Mouse (Mus musculus): ENCODE measurements around the gene Gm9964. TPM values are rescaled to one million over a fixed set of nuclear protein-coding genes. Genes with fewer than 3 reads are reported as not detected.

Gm9964 gene
- polyA plus RNA-seq (2015; fragmentation: Nextera tagmentation; extraction: Ambion mirVana) = 0.32 TPM in 1 of 2 replicates, not detected in the other

DNA sequence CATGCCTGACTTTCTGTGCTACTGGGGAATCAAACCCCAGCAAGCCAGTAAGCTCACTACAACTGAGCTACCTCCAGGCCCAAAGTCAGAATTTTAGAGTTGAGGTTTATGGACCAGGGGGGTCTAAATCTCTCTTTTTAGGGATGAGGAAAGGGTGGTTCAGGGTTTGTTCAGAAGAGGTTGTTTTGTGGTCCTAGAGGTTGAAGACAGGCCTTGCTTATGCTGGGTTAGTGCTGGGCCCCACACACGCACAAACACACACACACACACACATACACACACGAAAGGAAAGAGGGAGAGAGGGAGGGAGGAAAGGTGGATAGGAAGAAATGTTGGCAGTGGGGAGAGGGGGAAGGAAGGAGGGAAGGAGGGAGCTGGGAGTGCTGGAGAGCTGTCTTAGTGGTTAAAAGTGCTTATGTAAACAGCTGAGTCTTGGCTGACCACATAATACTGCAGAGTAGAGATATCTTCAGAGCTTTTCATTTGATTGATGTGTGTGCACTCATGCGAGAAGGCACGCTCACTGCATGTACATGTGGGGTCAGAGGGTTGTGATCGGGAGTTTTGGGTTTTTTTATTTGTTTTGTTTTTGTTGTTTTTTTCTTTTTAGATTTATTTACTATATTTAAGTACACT is at the start of gene Gm9964:
Gene Gm9964 (minus strand): TSS at position 51 of the 636 bp plus-strand sequence.
- Histone ChIP-seq H3K36me3 (no peaks in the 10 kb centered on the region), H3K27me3 (no peaks in the 10 kb centered on the region), H3K9me3 (no peaks in the 10 kb centered on the region), H3K27ac (no peak within 1 kb of the TSS), H3K9ac (no peak within 1 kb of the TSS), H3K4me1 (replicated peaks) (no peaks in the 10 kb centered on the region), H3K4me3 (no peak within 1 kb of the TSS), H3K4me2 (no peak within 1 kb of the TSS)
- no peak for ATAC-seq (ENCODE audit: low FRiP score)
- WGBS = 81% methylated on average over 5 of the region's 5 CpGs

DNA sequence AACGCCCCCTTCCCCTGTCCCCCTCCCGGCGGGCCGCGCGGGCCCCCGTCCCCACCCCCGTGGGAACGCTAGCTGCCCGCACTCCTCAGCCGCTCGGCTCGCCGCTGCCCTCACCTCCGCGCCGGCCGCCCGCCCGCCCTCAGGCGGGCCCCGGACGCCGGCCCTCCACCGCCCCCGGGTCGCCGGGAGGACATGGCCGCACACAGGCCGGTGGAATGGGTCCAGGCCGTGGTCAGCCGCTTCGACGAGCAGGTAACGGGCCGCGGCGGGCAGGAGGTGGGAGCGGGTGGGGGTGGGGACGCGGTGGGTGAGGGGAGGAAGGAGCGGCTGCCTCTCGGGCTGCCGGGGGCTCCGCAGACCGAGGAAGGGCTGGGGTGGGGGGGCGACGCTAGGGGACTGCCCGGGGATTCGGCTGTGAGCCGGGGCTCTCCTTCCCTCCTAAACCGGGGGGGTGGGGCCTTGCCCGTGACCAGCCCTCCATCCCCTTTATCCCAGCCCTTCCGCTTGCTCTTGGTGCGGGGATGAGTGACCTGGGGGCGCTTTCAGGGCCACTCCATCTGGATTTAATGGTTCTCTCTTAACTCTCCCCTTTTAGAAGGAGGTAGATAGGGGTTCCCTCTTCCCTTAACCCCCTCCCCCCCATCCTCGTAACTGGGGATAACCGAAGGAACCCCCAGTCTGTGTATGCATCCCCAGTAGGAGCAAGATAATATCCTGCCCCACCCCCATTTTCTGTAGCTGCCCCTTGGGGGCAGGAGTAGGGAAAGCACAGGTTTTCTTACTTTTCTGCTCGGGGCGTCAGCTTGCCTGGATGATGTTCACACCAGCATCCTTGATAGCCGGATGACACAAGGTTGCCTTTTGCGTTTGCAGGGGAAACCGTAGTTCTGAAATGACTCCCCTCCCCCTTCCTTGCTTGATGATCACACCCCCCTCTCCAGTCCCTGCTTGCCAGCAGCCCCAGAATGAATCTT is 43.4 kb upstream of the Gm9964 start:
- Histone ChIP-seq H3K9ac (peak overlapping the region; percentile 94), H3K27ac (peak overlapping the region; percentile 96), H3K4me3 (peak overlapping the region; percentile 92), H3K36me3 (peaks cover 7% of the 10 kb centered on the region; the same call in 1 of the 2 replicates), H3K9me3 (no peaks in the 10 kb centered on the region), H3K27me3 (0 out of 2 replicates have a peak, but pooled peaks cover 3% of the 10 kb centered on the region), H3K4me2 (peak overlapping the region; percentile 83), H3K4me1 (replicated peaks) (peaks cover 34% of the 10 kb centered on the region)
- peak; percentile 83 for ATAC-seq (ENCODE audit: low FRiP score)
- WGBS = under 1% methylated on average over 33 of the region's 63 CpGs

DNA sequence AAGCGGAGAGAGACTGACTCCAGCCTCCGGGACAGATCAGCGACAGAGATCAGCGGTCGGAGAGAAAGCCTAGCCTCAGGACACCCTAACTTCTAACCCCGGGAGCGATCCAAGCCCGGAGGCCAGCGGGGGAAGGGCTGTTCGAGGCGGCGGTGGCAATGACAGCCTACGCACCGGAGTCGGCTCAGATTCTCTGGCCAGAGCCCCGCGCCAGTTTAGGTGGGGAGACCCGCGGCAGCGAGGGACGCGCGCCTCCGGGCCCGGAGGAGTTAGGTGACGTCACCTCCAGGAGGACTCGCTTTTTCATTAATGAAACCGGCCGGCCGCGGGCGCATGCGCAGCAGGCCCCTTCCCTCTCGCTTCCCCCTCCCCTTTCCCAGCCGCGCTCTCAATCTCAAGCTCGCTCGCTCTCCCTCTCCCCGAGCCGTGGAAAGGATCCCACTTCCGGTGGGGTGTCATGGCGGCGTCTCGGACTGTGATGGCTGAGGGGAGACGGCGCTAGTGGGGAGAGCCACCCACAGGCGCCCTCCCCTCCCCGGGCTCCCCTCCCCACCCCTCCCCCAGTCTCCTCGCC is 42.6 kb upstream of the Gm9964 start, which contains the start of gene Nf1:
Gene Nf1 (plus strand): TSS at position 460 of the 574 bp plus-strand sequence.
- H3K9me3 ChIP-seq = no peaks in the 10 kb centered on the region
- H3K4me1 ChIP-seq (replicated peaks) = peaks cover 29% of the 10 kb centered on the region
- ATAC-seq (ENCODE audit: low FRiP score) = peak; percentile 96
- peak within 1 kb of the TSS; percentile 83 for H3K4me2 ChIP-seq
- peak within 1 kb of the TSS; percentile 94 for H3K9ac ChIP-seq
- H3K36me3 ChIP-seq = peaks cover 7% of the 10 kb centered on the region; the same call in 1 of the 2 replicates
- peak within 1 kb of the TSS; percentile 92 for H3K4me3 ChIP-seq
- H3K27ac ChIP-seq = peak within 1 kb of the TSS; percentile 96
- H3K27me3 ChIP-seq = 0 out of 2 replicates have a peak, but pooled peaks cover 3% of the 10 kb centered on the region
- under 1% methylated on average over 46 of the region's 49 CpGs for WGBS

DNA sequence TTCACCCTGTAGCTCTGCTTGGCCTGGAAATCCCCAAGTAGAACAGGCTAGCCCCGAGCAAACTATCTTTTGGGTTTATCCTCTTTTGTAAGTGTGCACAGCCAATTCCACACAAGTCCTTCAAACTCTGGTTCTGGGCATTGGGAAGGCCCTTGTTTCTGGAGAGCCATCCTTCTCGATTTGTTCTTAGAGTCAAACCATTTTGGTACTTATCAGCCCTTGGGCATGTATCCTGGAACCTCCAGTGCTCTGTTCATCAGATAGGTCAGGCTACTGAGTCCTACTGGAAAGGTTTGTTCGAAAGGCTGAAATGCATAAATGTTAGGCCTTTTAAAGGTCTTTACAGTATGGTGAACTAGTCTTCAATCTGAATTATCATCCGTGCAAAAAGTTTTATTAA is 41.9 kb upstream of the Gm9964 start:
- Histone ChIP-seq H3K4me3 (peak overlapping the region; percentile 92), H3K36me3 (peaks cover 7% of the 10 kb centered on the region; the same call in 1 of the 2 replicates), H3K27ac (0 out of 2 replicates have a peak overlapping the region, but pooled peaks have one; percentile 96), H3K4me1 (replicated peaks) (peaks cover 29% of the 10 kb centered on the region), H3K27me3 (0 out of 2 replicates have a peak, but pooled peaks cover 3% of the 10 kb centered on the region), H3K9me3 (no peaks in the 10 kb centered on the region), H3K4me2 (peak overlapping the region; percentile 66), H3K9ac (peak overlapping the region; percentile 94)
- ATAC-seq (ENCODE audit: low FRiP score) = no peak
- WGBS = 60% methylated on average over 4 of the region's 4 CpGs

DNA sequence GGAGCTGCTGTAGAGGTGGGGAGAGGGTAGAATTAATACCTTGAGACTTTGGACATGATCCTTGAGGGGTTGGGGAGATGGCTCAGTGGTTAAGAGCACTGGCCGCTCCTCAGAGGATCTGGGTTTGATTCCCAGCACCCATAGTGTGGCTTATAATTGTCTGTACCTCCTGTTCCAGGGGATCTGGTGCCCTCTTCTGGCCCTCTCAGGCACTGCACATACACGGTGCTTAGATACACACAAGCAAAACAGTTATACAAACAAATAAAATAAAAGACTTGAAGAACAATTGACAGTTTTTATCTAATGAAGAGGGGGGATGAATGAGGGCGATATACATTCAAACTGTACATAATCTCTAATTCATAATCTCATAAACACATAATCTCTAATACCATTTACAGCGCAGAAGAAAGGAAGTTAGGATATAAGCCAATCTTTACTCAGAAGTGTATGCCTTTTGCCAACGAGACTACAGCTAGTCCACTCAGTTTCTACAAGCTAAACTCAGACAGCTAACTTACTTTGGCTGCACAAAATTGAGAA is 40.1 kb upstream of the Gm9964 start:
- 0 out of 2 replicates have a peak, but pooled peaks cover 3% of the 10 kb centered on the region for H3K27me3 ChIP-seq
- no peaks in the 10 kb centered on the region for H3K36me3 ChIP-seq
- no peaks in the 10 kb centered on the region for H3K9me3 ChIP-seq
- no peak overlapping the region for H3K9ac ChIP-seq
- 88% methylated on average over 5 of the region's 5 CpGs for WGBS
- no peak overlapping the region for H3K4me2 ChIP-seq
- peaks cover 22% of the 10 kb centered on the region for H3K4me1 ChIP-seq (replicated peaks)
- H3K4me3 ChIP-seq = no peak overlapping the region
- no peak for ATAC-seq (ENCODE audit: low FRiP score)
- H3K27ac ChIP-seq = no peak overlapping the region

DNA sequence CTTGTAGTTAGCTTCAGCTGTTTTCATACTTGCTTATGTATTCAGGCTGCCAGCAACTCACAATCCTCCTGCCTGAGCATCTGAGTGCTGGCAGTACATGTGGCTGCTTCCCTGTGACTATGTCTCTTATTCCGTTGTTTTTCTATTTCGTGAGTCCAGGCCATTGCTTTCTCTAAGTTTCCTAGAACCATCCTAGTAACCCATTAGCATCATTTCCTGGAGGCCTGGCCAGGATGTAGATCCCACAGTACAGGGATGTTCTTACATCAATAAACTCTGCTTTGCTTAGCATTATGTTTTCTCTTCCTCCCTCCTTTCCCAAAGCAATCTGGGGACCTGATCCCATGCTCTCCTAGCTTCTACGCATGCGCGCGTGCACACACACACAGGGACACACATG is 38.4 kb upstream of the Gm9964 start:
- H3K9ac ChIP-seq = no peak overlapping the region
- WGBS = 95% methylated on average over 6 of the region's 6 CpGs
- no peak overlapping the region for H3K4me3 ChIP-seq
- H3K4me1 ChIP-seq (replicated peaks) = peaks cover 8% of the 10 kb centered on the region; the same call in 1 of the 2 replicates
- H3K27ac ChIP-seq = no peak overlapping the region
- no peaks in the 10 kb centered on the region for H3K9me3 ChIP-seq
- H3K36me3 ChIP-seq = no peaks in the 10 kb centered on the region
- ATAC-seq (ENCODE audit: low FRiP score) = no peak
- no peak overlapping the region for H3K4me2 ChIP-seq
- 0 out of 2 replicates have a peak, but pooled peaks cover 3% of the 10 kb centered on the region for H3K27me3 ChIP-seq

DNA sequence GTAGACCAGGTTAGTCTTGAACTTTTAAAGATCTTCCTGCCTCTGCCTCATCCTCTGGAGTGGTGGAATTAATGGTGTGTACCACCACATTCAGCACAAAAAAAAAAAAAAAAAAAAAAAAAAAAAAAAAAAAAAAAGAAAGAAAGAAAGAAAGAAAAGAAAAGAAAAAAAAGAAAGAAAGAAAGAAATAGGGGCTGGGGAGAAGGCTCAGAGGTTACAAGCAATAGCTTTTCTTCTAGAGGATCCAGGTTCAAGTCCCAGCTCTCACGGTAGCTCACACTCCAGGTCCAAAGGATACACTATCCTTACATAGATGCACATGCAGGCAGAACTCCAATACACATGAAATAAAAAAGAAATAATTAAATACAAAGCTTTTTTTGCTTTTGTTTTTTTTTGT is 32.9 kb upstream of the Gm9964 start:
- no peak for ATAC-seq (ENCODE audit: low FRiP score)
- Histone ChIP-seq H3K4me1 (replicated peaks) (no peaks in the 10 kb centered on the region), H3K9ac (no peak overlapping the region), H3K4me3 (no peak overlapping the region), H3K36me3 (no peaks in the 10 kb centered on the region), H3K27me3 (no peaks in the 10 kb centered on the region), H3K4me2 (no peak overlapping the region), H3K27ac (no peak overlapping the region), H3K9me3 (no peaks in the 10 kb centered on the region)
- 98% methylated on average over 1 of the region's 1 CpGs for WGBS

DNA sequence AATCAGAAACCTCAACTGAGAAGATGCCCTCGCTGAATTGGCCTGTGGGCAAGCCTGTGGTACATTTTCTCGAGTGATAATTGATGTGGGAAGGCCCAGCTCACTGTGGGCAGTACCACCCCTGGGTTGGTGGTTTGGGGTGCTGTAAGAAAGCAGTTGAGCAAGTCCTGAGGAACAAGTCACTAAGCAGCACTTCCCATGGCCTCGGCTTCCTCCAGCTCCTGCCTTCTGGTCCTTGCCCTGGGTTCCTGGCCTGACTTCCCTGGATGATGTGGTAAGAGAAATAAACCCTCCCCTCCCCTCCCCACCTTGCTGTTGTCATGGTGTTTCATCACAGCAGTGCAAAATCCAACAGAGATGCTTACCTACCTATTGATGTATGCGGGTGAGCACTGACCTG is 31.4 kb upstream of the Gm9964 start:
- Histone ChIP-seq H3K27me3 (no peaks in the 10 kb centered on the region), H3K4me3 (no peak overlapping the region), H3K9me3 (no peaks in the 10 kb centered on the region), H3K4me1 (replicated peaks) (no peaks in the 10 kb centered on the region), H3K4me2 (no peak overlapping the region), H3K9ac (no peak overlapping the region), H3K36me3 (no peaks in the 10 kb centered on the region), H3K27ac (no peak overlapping the region)
- ATAC-seq (ENCODE audit: low FRiP score) = no peak
- 96% methylated on average over 4 of the region's 4 CpGs for WGBS

DNA sequence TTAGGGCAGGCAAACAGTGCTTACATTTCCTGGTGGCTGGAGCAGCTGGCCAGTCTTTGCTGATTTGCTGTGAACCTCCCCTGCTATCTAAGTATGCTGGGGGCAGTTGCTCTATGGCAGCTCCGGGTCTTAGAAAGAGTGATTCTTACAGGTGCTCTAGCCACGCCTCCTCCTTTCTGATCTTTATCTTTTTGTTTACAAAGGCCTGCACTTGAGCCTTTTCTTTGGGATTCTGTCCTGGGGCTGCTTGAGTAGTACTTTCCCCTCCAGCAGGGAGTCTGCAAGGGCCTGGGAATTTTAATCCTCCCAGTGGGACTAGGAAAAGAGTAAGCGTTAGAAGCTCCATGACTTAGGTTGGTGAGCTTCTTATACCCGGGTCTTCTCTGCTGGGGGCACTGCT is 30.4 kb upstream of the Gm9964 start:
- no peak overlapping the region for H3K4me3 ChIP-seq
- H3K9ac ChIP-seq = no peak overlapping the region
- H3K36me3 ChIP-seq = no peaks in the 10 kb centered on the region
- H3K27ac ChIP-seq = no peak overlapping the region
- H3K9me3 ChIP-seq = no peaks in the 10 kb centered on the region
- H3K27me3 ChIP-seq = no peaks in the 10 kb centered on the region
- no peak for ATAC-seq (ENCODE audit: low FRiP score)
- 32% methylated on average over 4 of the region's 4 CpGs for WGBS
- H3K4me1 ChIP-seq (replicated peaks) = no peaks in the 10 kb centered on the region
- no peak overlapping the region for H3K4me2 ChIP-seq

DNA sequence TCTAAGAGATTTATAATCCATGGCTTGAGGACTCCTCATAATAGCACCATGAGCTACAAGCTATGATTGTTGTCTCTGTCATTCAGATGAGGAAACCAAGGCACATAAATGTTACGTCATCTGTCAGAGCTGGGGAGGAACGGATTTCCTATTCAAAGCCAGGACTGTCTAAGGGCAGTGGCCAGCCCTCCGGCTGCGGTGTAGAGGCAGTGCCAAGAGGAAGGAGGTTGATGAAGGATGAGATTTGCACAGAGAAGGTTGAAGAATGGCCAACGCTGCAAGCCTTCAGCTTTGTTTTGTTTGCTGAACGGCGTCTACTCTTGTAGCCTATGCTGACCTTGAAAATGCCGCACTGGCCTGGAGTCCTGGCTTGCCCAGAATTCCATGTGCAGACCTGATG is 29.0 kb upstream of the Gm9964 start:
- 90% methylated on average over 8 of the region's 8 CpGs for WGBS

DNA sequence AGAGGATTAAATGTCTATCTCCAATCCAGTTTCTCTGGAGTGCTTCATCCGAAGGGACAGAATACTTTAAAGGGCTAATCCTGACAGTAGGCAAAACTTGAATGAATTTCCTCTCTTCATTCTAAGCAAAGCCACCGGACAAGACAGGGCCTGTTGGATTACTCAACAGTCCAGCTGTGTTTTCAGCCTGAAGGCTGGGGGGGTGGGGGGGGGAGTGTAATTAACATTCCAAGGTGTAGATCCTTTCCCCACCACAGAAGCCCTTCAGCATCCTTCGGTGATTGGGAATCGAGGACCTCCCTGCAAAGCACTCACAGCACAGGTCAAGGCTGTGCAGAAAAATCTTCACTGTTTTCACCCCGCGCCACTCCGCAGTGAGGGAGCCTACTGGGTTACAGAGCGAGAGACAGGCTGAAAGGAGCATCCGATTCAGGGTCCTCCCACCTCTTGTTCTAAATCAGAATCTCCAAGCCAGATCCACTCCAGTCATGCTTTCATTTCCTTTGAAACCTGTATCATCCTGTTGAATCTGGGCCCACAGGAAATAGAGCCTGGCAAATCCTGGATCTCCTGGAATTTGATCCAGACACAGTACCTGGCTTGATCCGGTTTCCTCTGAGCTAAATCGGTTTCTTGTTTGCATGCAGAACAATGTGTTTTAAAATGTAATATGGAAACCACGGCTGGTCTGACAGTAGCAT is 27.4 kb upstream of the Gm9964 start:
- 71% methylated on average over 12 of the region's 12 CpGs for WGBS

More for the DNA sequence above, 29.0 kb upstream of the Gm9964 start:
- Histone ChIP-seq H3K9me3 (no peaks in the 10 kb centered on the region), H3K4me2 (no peak overlapping the region), H3K4me3 (no peak overlapping the region), H3K4me1 (replicated peaks) (no peaks in the 10 kb centered on the region), H3K9ac (no peak overlapping the region), H3K27ac (no peak overlapping the region), H3K36me3 (no peaks in the 10 kb centered on the region), H3K27me3 (no peaks in the 10 kb centered on the region)
- no peak for ATAC-seq (ENCODE audit: low FRiP score)

More for the DNA sequence above, 27.4 kb upstream of the Gm9964 start:
- Histone ChIP-seq H3K9me3 (no peaks in the 10 kb centered on the region), H3K27me3 (no peaks in the 10 kb centered on the region), H3K27ac (no peak overlapping the region), H3K9ac (no peak overlapping the region), H3K4me1 (replicated peaks) (no peaks in the 10 kb centered on the region), H3K4me3 (no peak overlapping the region), H3K4me2 (no peak overlapping the region), H3K36me3 (no peaks in the 10 kb centered on the region)
- ATAC-seq (ENCODE audit: low FRiP score) = no peak
